Mouse (Mus musculus): ENCODE measurements at regions not wholly inside any gene's neighbourhood (a gene's known extent, or its start where the extent isn't known, plus 50 kb on each side); places are given as distances from the start of the nearest gene placed in this dataset.

DNA sequence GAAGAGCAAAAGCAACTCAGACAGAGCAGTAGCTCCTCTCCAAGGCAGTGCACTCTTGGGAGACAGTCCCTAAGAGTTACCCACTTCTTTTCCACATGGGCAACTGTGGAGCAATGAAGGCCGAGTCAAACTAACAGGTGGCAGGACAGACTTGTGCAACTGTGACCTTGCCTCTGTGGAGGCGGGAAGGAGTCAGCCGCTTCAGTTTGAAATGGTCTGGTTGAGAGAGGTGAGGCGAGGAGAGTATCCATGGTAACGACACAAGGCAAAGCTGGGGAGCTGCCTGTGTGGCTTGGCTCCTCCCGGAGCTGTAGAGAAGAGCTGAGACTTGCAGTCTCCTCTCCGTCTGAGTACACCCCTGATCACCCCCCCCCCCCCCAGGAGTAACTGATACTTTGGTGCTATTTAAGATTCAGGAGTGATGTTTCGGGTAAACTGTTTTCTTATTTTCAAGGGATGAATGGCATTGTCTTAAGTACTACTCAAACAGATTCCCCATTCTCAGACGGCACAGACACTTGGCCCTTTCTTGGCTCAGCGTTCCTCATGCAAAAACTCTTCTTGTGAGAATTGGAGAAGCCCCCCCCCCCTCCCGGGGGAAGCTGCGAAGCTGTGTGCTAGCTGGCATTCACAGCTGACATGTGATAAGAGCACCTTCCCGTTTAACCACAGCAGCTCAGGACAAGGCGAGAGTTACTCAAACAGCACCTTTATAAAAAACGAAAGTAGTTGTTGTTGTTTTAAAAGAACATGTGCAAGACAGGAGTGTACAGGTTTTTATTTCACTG lies 54.9 kb upstream of the Chst1 start:
- Histone ChIP-seq H3K79me2 (replicated peaks; ENCODE audit: control insufficient read depth, extremely low read depth, insufficient read depth, poor library complexity, severe bottlenecking) (no peaks in the 10 kb centered on the region), H3K36me3 (replicated peaks in 1 of 2; ENCODE audit: control insufficient read depth in 1 of 2, insufficient read depth in 1 of 2, low read length in 1 of 2) (no peaks in the 10 kb centered on the region), H3K9ac (ENCODE audit: insufficient read depth, low read depth) (no peak overlapping the region), H3K9me3 (replicated peaks; ENCODE audit: low read length) (no peaks in the 10 kb centered on the region), H3K4me2 (ENCODE audit: insufficient read depth, low read depth, poor library complexity, severe bottlenecking) (peak overlapping the region; percentile 45), H3K27ac (ENCODE audit: insufficient read depth, low read depth) (no peak overlapping the region), H3K4me1 (ENCODE audit: control insufficient read depth in 1 of 2, insufficient read depth in 2 of 2) (peaks cover 2 to 10% of the 10 kb centered on the region in 2 experiments; a peak in 2 of 4 replicates), H3K27me3 (replicated peaks) (peaks cover 92% of the 10 kb centered on the region), H3K4me3 (replicated peaks in 1 of 3; ENCODE audit: low read depth in 2 of 3, low read length in 2 of 3, poor library complexity in 1 of 3) (no peak overlapping the region)
- in situ Hi-C loops (cut with MboI; ENCODE audit: low pct_ligation_motif_present, low pct_unique_long_range_greater_than_20kb, low sequenced_read_pairs), result no loop called here
- no peak for DNase-seq (ENCODE audit: extremely low read depth)
- TF ChIP-seq BHLHE40 (IDR thresholded peaks at IDR 0.05; ENCODE audit: low read depth, low read length) (peak; percentile 49; the same call in 1 of the 2 replicates), ETS1 (conservative IDR thresholded peaks at IDR 0.05; ENCODE audit: low read depth, low read length) (no peak)
- dilution Hi-C loops (cut with MboI; ENCODE audit: extremely low pct_ligation_motif_present, extremely low pct_unique_long_range_greater_than_20kb, low sequenced_read_pairs), result no loop called here

DNA sequence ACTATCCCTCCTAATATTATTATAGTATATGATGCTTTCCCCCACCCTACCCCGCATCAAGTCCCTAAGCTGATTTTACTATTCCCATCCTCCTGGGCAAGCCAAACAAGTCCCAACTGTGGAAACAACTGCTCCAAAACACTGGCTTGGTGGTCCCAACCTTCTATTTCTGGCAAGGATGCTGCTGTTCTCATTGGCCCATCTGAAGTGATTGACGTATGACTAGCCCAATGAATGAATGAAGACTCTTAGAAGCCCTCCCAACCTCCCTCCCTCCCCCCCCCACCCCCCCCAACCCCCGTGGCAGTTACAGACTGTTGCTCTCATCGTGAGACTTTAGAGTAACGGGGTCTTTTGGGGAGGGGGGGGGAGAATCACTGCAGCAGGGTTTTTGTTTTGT lies 58.7 kb upstream of the Chst1 start:
- no peak overlapping the region for H3K9ac ChIP-seq (ENCODE audit: insufficient read depth, low read depth)
- H3K4me1 ChIP-seq (ENCODE audit: control insufficient read depth in 1 of 2, insufficient read depth in 2 of 2), result peaks cover 2 to 5% of the 10 kb centered on the region in 2 experiments; a peak in 2 of 4 replicates
- peaks cover 87% of the 10 kb centered on the region for H3K27me3 ChIP-seq (replicated peaks)
- no peaks in the 10 kb centered on the region for H3K36me3 ChIP-seq (replicated peaks in 1 of 2; ENCODE audit: control insufficient read depth in 1 of 2, insufficient read depth in 1 of 2, low read length in 1 of 2)
- H3K27ac ChIP-seq (ENCODE audit: insufficient read depth, low read depth), result no peak overlapping the region
- no peak overlapping the region for H3K4me3 ChIP-seq (replicated peaks in 1 of 3; ENCODE audit: low read depth in 2 of 3, low read length in 2 of 3, poor library complexity in 1 of 3)
- H3K4me2 ChIP-seq (ENCODE audit: insufficient read depth, low read depth, poor library complexity, severe bottlenecking), result no peak overlapping the region; the same call in 1 of the 2 replicates
- DNase-seq (ENCODE audit: extremely low read depth), result no peak
- TF ChIP-seq MAZ (IDR thresholded peaks at IDR 0.05; ENCODE audit: low read depth, low read length) (no peak), SMC3 (IDR thresholded peaks at IDR 0.05; ENCODE audit: low read depth, low read length) (no peak), CHD1 (IDR thresholded peaks at IDR 0.05; ENCODE audit: low read depth, low read length) (no peak), KAT2A (IDR thresholded peaks at IDR 0.05; ENCODE audit: insufficient replicate concordance, low read length) (no peak)
- peaks cover 5% of the 10 kb centered on the region for H3K9me3 ChIP-seq (replicated peaks; ENCODE audit: low read length)
- no peaks in the 10 kb centered on the region for H3K79me2 ChIP-seq (replicated peaks; ENCODE audit: control insufficient read depth, extremely low read depth, insufficient read depth, poor library complexity, severe bottlenecking)
- dilution Hi-C loops (cut with MboI; ENCODE audit: extremely low pct_ligation_motif_present, extremely low pct_unique_long_range_greater_than_20kb, low sequenced_read_pairs), result no loop called here
- in situ Hi-C loops (cut with MboI; ENCODE audit: low pct_ligation_motif_present, low pct_unique_long_range_greater_than_20kb, low sequenced_read_pairs), result no loop called here

DNA sequence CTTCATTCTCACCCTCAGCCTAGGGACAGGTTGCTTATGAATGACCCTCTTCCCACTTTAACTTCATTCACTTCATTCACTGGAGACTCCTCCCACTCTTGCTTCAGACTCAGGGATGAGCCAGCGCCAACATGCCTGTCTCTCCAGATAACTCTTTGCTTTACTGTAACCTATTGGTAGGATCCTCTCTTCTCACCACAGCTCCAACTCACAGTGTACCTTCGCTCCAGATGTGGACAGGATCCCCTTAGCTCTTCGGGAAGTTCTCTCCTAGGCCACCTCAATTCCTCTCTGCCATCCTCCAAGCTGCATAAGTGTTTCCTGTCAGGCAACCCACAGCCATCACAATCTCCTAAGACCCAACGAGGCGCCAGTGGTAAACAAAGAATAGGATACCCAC lies 67.5 kb upstream of the Chst1 start:
- no peak overlapping the region for H3K4me2 ChIP-seq (ENCODE audit: insufficient read depth, low read depth, poor library complexity, severe bottlenecking)
- dilution Hi-C loops (cut with MboI; ENCODE audit: extremely low pct_ligation_motif_present, extremely low pct_unique_long_range_greater_than_20kb, low sequenced_read_pairs) (no loop called here), in situ Hi-C loops (cut with MboI; ENCODE audit: low pct_ligation_motif_present, low pct_unique_long_range_greater_than_20kb, low sequenced_read_pairs) (no loop called here)
- no peak overlapping the region for H3K9ac ChIP-seq (ENCODE audit: insufficient read depth, low read depth)
- peaks cover 75% of the 10 kb centered on the region for H3K27me3 ChIP-seq (replicated peaks)
- peaks cover 0 to 2% of the 10 kb centered on the region in 2 experiments; a peak in 1 of 4 replicates for H3K4me1 ChIP-seq (ENCODE audit: control insufficient read depth in 1 of 2, insufficient read depth in 2 of 2)
- H3K27ac ChIP-seq (ENCODE audit: insufficient read depth, low read depth), result no peak overlapping the region
- DNase-seq (ENCODE audit: extremely low read depth), result no peak
- peaks cover 4% of the 10 kb centered on the region for H3K9me3 ChIP-seq (replicated peaks; ENCODE audit: low read length)
- no peak overlapping the region for H3K4me3 ChIP-seq (replicated peaks in 1 of 3; ENCODE audit: low read depth in 2 of 3, low read length in 2 of 3, poor library complexity in 1 of 3)
- TF ChIP-seq GABPA (IDR thresholded peaks at IDR 0.05; ENCODE audit: insufficient replicate concordance, low read depth, low read length) (no peak), CHD2 (IDR thresholded peaks at IDR 0.05; ENCODE audit: low read length) (no peak), JUN (IDR thresholded peaks at IDR 0.05; ENCODE audit: insufficient read depth, low read depth, low read length) (no peak), SMC3 (IDR thresholded peaks at IDR 0.05; ENCODE audit: low read depth, low read length) (no peak), KAT2A (IDR thresholded peaks at IDR 0.05; ENCODE audit: insufficient replicate concordance, low read length) (no peak), CTCF (conservative IDR thresholded peaks at IDR 0.05 in 1 of 2, IDR thresholded peaks at IDR 0.05 in 1 of 2; ENCODE audit: low read depth in 2 of 2, low read length in 2 of 2) (no peak), MAX (IDR thresholded peaks at IDR 0.05; ENCODE audit: low read length) (no peak), IRF4 (IDR thresholded peaks at IDR 0.05; ENCODE audit: low read depth, low read length) (no peak)
- no peaks in the 10 kb centered on the region for H3K79me2 ChIP-seq (replicated peaks; ENCODE audit: control insufficient read depth, extremely low read depth, insufficient read depth, poor library complexity, severe bottlenecking)
- no peaks in the 10 kb centered on the region for H3K36me3 ChIP-seq (replicated peaks in 1 of 2; ENCODE audit: control insufficient read depth in 1 of 2, insufficient read depth in 1 of 2, low read length in 1 of 2)

Measured in CH12.LX (cell line).